In the genomic region with DNA sequence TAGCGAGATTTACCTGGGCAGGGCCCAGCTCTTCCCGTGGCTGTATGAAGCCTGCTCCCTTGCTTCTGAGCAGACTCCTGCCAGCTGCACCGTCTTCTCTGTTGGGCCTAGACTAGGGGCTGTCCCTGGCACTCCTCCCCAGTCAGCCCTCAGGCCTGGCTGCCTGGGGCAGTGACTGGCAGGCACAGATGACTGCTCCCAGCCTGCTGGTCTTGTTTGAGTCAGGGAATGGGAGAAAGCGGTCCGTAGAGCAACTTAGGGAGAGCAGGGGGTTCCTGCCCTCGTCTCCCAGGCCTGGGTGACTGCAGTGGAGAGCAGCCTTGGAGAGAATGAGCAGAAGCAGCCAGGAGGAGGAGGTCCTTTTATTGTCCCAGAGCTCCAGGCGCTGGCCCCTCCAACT, we compare ENCODE assay signal across 16 mouse cellular contexts. TPM values are rescaled to one million over a fixed set of nuclear protein-coding genes. Genes with fewer than 3 reads are reported as not detected.
A peak's percentile ranks its signal among the peaks of the same experiment; 100 is the strongest.
DNase-seq lines count a peak whose midpoint lies in the region; ATAC-seq lines count a peak whose summit lies in the region.
"Had no signal": no experiment of that assay in that cellular context is flagged by ENCODE, and none has a peak within 500 bp of the region (broad histone marks: within the 10 kb centered on the region; RNA-seq: fewer than 3 reads in every experiment).

No protein-coding gene starts in this region.

- peak; percentile 48 for DNase-seq in gastrocnemius, adult 18-20 months (ENCODE audit: low spot score)
- no peak for DNase-seq in gastrocnemius, postnatal 25 days
- DNase-seq in kidney, adult 11 months: peak; percentile 48
- no peak for DNase-seq in kidney, postnatal 10 days
- peak; percentile 52 for DNase-seq in gastrocnemius, postnatal 10 days
- no peak for DNase-seq in lung, postnatal 25 days (ENCODE audit: low spot score)
- DNase-seq: cerebellum, adult 11 months had no signal

- H3K9ac ChIP-seq in limb, embryonic 13.5 days: no peak overlapping the region

- 77% methylated on average over 7 of the region's 7 CpGs for WGBS in limb, embryonic 13.5 days

- no peaks in the 10 kb centered on the region for H3K4me1 ChIP-seq in limb, embryonic 13.5 days

- no peaks in the 10 kb centered on the region for H3K9me3 ChIP-seq in limb, embryonic 13.5 days
- H3K9me3 ChIP-seq: forebrain, embryonic 10.5 days; G1E; midbrain, embryonic 10.5 days had no signal

- H3K27ac ChIP-seq in limb, embryonic 13.5 days: no peak overlapping the region; the same call in 1 of the 2 replicates
- H3K27ac ChIP-seq: forebrain, embryonic 10.5 days; midbrain, embryonic 10.5 days had no signal

- H3K27me3 ChIP-seq in limb, embryonic 13.5 days: no peaks in the 10 kb centered on the region

- H3K36me3 ChIP-seq in limb, embryonic 13.5 days: peaks cover 78% of the 10 kb centered on the region

- H3K4me3 ChIP-seq in limb, embryonic 13.5 days: no peak overlapping the region
- H3K4me3 ChIP-seq: forebrain, embryonic 10.5 days; midbrain, embryonic 10.5 days had no signal

- peak; percentile 35; the same call in 1 of the 2 replicates for ATAC-seq in limb, embryonic 13.5 days (ENCODE audit: low FRiP score, low read depth)
- ATAC-seq: lung, postnatal 0 days had no signal

- no peak overlapping the region for H3K4me2 ChIP-seq in limb, embryonic 13.5 days (replicated peaks)

RNA-seq across cellular contexts. Expression of a gene that starts 17.4 kb away (rescaled TPM):
- total RNA-seq in gastrocnemius, adult 18-20 months (2021): 1 to 10 TPM; 8.9 to 9.3 TPM
- 1 to 10 TPM; 6.8 to 9.4 TPM for total RNA-seq in gastrocnemius, postnatal 25 days (2021)
- total RNA-seq in gastrocnemius, postnatal 10 days (2021): 10 to 100 TPM; 20.0 to 23.4 TPM
- 24.3 and 24.9 TPM in 2 replicates for polyA plus RNA-seq in limb, embryonic 13.5 days (2015; fragmentation: Nextera tagmentation; extraction: Ambion mirVana)

RNA-seq across cellular contexts. Expression of a gene that starts 17.6 kb away (rescaled TPM):
- total RNA-seq in gastrocnemius, adult 18-20 months (2021): 1 to 10 TPM; 4.8 to 4.9 TPM
- total RNA-seq in gastrocnemius, postnatal 25 days (2021): 1 to 10 TPM; 3.5 to 4.7 TPM
- total RNA-seq in gastrocnemius, postnatal 10 days (2021): 1 to 10 TPM; 7.1 to 8.5 TPM
- 7.5 and 8.2 TPM in 2 replicates for polyA plus RNA-seq in limb, embryonic 13.5 days (2015; fragmentation: Nextera tagmentation; extraction: Ambion mirVana)

RNA-seq across cellular contexts. Expression of a gene that starts 31.6 kb away (rescaled TPM):
- 10 to 100 TPM in 1 of 2 experiments, 1 to 10 TPM in 1; 9.3 to 12.8 TPM for total RNA-seq in gastrocnemius, adult 18-20 months (2021)
- 10 to 100 TPM; 10.9 to 16.2 TPM for total RNA-seq in gastrocnemius, postnatal 25 days (2021)
- 10 to 100 TPM; 14.9 to 15.5 TPM for total RNA-seq in gastrocnemius, postnatal 10 days (2021)
- polyA plus RNA-seq in limb, embryonic 13.5 days (2015; fragmentation: Nextera tagmentation; extraction: Ambion mirVana): 13.2 and 14.1 TPM in 2 replicates

RNA-seq across cellular contexts. Expression of a gene that starts 55.7 kb away (rescaled TPM):
- total RNA-seq in gastrocnemius, adult 18-20 months (2021): not detected
- total RNA-seq in gastrocnemius, postnatal 25 days (2021): not detected
- total RNA-seq in gastrocnemius, postnatal 10 days (2021): not detected
- not detected in 2 replicates for polyA plus RNA-seq in limb, embryonic 13.5 days (2015; fragmentation: Nextera tagmentation; extraction: Ambion mirVana)
- total RNA-seq: adrenal gland, postnatal 4 days; G1E; layer of hippocampus, adult 18-20 months had no signal
- polyA plus RNA-seq: C2C12; G1E; gonadal fat pad, adult 2 months had no signal

Comparison
In these comparisons a context has a peak if more than half of its experiments do, and no peak if none do; other contexts are left out.
1. DNase-seq: peak in gastrocnemius, adult 18-20 months (single experiment), kidney, adult 11 months (single experiment) and gastrocnemius, postnatal 10 days (single experiment); none in gastrocnemius, postnatal 25 days (single experiment), kidney, postnatal 10 days (single experiment) and lung, postnatal 25 days (single experiment).